Mouse (Mus musculus): Measurements from ENCODE around the gene Fbxl12.
"Not testable (repeated sequence)": the region's sequence is repeated elsewhere in the genome, so short reads cannot be mapped to it uniquely, and the experiment has no call there.

Fbxl12 gene

DNA sequence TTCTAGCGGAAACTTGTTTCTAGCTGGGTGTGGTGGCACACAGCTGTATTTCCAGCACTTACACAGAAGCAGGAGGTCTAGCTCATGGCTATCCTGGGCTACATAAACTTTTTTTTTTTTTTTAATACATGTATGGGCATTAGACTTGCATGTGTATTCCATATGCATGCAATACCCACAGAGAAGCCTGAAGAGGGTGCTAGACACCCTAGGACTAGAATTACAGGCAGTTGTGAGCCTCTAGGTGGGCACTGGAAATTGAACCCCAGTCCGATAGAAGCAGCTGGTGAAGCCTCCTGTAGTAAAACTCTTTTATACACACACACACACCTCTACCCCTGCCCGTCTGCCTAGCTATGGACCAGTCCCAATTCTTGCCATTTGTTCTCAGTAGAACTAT lies 9.3 kb upstream of the Fbxl12 start:
- intact Hi-C loops (cut with DNase I): no loop called here

DNA sequence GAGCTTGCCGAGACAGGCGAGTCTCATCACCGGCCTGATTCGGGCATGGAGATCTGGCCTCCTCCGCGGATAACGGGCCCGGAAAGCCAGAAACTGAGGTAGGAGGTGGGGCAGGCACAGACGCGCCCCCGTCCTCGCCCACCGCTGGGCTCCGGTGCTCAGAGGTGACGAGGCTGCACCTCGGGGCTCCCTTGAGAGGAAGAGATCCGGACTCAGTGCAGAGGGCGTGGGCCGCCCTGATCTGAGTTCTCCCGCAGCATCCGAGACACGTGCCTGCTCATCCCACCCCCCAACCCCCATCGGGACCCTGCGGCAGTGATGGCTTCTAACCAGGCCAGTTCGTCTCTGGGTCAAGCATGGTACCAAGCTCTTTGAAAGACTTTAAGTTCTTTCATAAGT lies 7.7 kb upstream of the Fbxl12 start:
- intact Hi-C loops (cut with DNase I): no loop called here

DNA sequence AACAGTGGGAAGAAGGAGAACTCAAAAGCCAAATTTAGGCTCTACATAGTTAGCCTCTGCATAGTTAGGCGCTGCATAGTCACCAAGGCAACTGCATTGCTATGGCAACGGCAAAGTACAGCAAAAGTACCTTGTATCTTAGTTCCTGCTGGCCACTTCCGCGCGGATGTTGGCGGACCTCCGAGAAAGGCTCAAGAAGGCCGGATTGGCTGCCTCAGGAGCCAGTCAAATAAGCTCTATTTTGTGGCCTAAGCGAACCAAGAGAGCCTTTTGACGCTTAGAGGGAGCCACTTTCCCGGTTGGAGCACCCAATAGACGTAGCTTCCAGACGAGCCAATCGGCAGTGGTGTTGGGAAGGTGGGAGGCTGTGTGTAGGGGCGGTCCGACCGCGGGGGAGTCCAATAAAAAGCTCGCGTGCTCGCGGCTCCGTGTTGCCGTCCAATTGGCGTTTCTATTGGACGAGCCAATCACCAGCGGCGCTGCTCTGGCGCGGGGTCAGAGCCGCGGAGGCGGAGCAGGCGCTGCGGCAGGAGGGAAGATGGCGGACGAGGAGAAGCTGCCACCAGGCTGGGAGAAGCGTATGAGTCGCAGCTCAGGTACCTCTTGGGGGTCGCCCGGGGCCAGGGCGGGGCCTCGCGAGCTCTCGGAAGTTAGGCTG lies 7.2 kb upstream of the Fbxl12 start, which contains the start of gene Pin1:
Gene Pin1 (plus strand): TSS at position 494 of the 658 bp plus-strand sequence.
- intact Hi-C loops (cut with DNase I): no loop called here

DNA sequence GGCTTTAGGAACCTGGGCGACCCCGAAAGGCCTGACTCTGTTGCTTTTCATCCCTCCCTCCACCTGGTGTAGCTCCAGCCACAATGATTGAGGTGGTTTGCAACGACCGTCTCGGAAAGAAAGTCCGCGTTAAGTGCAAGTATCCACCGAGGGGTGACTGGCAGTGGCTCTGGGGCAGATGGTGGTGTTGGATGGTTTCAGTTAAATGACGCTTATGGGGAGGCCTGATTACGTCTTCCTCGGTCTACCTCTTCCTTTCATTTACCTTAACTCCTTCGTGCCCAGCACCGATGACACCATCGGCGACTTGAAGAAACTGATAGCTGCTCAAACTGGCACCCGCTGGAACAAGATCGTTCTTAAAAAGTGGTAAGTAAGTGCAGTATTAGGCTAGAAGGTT lies 554 bp upstream of the Fbxl12 start:
- intact Hi-C loops (cut with DNase I): loop anchor here (10.0 kb wide), 1 partner anchor 180 kb away; the partner anchor contains the start of gene Zfp26

DNA sequence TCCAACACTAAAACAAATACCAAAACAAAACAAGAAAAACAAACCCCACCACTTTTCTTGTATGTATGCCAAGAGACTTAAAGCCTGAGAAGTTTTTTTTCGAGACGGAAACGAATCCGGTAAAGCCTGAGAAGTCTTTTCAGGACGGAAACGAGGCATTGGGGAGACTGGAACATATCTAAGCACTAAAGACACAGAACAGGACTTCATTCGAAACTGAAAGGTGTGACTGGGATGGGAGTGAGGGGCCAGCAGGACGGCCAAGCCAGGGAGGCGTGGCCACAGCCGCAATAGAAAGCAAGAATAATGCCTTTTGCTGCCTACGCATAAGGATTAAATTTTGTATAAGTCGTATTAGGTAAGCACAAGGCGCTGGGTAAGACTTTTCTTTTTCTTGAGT lies 786 bp downstream of the Fbxl12 start:
- intact Hi-C loops (cut with DNase I): loop anchor here (10.0 kb wide), 1 partner anchor 179 kb away; the partner anchor contains the start of gene Zfp26

DNA sequence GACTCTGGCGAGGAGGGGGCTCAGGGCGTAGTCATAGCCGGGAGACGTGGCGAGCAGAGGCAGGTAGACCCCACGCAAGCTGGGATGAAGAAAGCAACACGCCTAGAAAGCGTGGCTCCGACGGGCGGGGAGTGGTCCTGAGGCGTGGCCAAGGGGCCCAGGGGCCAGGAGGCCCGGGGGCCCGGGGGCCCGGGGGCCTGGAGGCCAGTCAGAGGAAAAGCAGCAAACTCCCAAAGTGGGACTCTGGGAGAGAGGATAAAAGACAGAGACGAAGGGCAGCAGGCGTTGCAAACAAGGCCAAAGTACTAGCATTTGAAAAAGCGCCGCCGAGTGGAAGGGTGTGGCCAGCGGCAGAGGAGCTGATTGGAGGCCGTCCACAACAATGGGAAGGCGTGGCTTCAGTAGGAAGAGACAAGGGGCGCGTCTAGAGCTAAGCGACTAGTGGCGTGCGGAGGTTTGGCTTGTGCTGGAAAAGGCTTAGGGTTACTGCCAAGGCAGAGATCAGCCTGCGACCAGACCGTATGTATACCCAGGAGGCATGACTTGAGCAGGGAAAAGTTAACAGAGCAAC lies 1.6 kb downstream of the Fbxl12 start:
- intact Hi-C loops (cut with DNase I): loop anchor here (10.0 kb wide), 1 partner anchor 178 kb away; the partner anchor contains the start of gene Zfp26

DNA sequence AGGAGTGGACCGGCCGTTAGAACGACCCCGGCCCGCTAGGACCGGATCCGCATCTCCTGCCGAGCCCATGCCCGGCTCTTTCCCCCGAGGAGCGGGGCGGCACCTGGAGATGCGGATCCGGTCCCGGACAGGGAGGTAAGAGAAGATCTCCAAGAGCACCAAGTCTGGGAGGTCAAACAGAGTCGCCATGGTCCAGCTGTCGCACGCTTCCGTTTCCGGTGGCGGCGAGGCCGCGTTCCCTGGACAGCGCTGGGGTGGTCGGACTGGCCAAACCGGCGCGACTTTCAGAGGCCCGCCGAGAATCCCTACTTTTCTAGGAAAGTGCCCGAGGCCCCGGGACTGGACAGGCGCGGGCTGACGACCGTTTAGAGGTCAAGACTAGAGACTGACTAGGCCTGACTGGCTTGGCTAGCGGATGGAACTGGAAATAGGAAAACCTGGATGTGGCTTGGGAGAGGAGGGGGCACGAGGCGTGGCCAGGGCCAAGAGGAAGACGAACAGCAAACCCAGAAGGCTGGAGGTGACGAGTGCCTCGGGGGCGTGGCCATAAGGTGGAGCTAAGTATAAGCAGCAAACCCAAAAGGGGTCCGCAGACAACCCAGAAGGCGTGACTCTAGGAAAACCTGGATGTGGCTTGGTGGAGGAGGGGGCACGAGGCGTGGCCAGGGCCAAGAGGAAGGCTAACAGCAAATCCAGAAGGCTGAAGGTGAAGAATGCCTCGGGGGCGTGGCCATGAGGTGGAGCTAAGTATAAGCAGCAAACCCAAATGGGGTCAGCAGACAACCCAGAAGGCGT lies 2.3 kb downstream of the Fbxl12 start, which contains the start of gene Ubl5:
Gene Ubl5 (plus strand): TSS at position 778 of the 795 bp plus-strand sequence.
- intact Hi-C loops (cut with DNase I): loop anchor here (10.0 kb wide), 1 partner anchor 177 kb away; the partner anchor contains the start of gene Zfp26

DNA sequence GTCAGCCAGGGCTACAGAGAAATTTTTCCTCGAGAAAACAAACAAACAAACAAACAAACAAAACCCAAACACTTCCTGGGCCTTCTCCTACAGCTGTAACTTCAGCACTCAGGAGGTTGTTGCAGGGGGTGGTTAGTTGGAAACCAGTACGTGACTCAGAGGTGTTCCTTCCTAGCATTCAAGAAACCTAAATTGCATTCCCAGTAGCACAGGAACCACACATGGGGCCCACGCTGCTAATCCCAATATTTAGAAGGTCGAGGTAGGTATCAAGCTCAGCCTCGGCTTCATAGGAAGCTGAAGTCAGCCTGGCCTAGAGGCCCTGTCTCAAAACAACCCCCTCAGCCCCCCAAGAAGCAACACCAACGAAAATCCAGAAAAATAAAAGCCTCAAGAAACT lies 3.1 kb downstream of the Fbxl12 start:
- intact Hi-C loops (cut with DNase I): loop anchor here (10.0 kb wide), 1 partner anchor 177 kb away; the partner anchor contains the start of gene Zfp26

DNA sequence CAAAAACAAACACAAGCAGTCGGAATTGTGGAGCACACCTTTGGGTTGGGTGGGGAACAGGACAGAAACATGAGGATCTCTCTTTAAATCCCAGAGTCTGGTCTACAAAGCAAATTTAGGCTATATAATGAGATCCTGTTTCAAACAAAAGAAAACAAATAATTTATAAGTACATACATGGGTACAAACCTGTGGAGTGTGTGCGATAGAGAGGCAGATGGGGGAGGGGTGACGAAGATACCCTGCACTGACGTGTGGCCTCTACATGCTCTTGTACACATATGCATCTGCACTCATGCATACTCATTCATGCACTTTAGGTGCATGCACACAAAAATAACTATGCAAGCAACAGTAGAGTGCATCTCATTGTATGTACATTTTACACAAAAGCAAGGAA lies 5.1 kb downstream of the Fbxl12 start:
- intact Hi-C loops (cut with DNase I): no loop called here

DNA sequence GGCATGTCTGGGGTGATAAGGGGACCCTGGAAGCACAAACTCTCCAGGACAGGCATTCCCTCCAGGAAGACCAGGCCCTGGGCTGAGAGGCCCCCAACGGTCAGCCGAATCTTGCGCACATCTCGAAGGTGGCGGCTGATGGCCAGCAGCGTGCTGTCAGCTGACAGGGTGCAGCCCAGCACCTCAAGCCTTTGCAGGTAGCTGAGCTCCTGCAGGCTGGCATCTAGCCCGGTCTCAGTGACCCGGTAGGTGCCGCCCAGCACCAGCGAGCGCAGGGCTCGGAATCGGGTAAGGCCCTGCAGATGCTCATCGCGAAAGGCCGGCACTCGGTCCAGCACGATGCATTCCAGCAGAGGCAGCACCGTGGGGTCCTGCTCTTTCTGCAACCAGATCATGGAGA lies 6.0 kb downstream of the Fbxl12 start:
- intact Hi-C loops (cut with DNase I): no loop called here

DNA sequence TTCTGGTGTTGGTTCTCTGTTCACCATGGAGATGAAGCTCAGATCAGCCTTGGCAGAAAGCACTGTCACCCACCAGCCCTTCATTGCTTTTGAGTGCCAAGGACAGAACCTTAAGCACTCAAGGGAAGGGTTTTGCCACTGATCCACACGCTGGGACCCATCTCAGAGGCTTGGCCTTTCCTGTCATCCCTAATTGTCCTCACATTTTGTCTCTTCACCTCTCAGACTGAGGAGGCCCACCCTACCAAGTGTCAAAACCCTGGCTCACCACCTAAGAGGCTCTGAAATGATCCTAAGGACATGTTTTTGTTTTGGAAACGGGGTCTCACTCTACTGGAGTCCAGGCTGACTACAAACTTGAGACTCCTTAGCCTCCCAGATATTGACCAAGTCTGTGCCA lies 7.8 kb downstream of the Fbxl12 start:
- intact Hi-C loops (cut with DNase I): no loop called here

DNA sequence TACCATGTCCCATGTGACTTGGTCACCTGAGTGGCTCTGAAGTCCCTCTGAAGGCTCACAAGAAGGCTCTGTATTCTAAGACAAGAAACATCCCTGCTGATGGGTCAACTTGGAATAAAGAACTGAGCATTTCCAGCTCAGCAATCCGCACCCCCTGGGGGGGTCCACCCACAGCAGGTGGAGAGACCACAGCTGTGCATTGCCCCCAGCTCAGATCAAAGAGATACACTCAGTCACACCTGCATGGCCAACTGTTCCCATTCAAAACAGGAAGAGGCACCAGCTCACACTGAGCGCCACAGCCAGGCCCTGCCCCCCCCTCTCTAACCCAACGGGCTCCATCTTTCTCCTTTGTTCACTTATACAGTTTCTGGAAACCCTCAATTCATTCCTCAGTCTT lies 8.3 kb downstream of the Fbxl12 start:
- intact Hi-C loops (cut with DNase I): no loop called here

DNA sequence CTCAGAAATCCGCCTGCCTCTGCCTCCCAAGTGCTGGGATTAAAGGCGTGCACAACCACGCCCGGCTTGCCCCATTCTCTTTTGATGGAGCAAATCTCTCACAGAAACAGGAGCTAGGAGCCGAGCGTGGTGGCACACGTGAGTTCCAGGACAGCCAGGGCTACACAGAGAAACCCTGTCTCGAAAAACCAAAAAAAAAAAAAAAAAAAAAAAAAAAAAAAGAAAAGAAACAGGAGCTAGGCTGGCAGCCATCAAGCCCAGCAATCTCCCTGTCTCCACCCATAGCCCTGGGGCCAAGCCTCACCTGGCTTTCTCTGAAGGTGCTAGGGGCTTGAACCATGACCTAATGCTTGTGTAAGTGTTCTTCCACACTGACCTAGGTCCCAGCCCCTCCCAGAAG lies 8.9 kb downstream of the Fbxl12 start:
- intact Hi-C loops (cut with DNase I): not testable (repeated sequence)

DNA sequence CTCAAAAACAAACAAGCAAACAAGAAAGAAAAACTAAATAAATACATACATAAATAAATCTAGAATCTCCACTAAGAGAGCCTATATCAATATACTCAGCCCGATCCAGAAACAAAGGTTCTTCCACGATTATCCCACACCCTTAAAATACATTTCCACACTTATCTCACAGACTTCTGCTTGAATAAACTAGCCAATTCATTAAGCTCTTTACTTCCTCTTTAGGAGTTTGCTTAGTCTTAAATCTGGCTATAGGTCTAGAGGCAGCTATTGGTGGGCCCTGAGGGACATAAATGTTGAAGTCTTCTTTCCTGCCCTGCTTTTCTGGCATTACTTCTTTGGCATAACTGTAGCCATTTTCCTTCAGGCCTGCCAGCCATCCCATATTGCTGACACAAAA lies 13.2 kb downstream of the Fbxl12 start:
- intact Hi-C loops (cut with DNase I): no loop called here

DNA sequence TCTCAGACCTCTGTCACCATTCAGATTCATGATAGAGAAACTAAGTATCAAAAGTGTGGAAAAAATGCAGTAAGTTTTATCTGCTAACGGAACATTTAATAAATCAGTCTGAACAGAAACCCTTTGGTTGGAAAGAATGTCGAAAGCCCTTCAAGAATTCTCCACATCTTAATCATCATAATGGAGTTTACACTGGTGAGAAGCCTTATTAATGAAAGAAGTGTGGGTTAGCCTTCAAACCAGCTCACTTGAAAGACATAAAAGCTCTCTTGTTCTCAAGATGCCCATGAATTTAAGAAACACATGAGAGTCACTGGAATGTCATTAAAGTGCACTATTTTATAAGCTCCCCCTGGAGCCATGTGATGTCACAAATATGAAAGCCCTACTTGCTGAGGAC lies 27.9 kb downstream of the Fbxl12 start:
- intact Hi-C loops (cut with DNase I): no loop called here

DNA sequence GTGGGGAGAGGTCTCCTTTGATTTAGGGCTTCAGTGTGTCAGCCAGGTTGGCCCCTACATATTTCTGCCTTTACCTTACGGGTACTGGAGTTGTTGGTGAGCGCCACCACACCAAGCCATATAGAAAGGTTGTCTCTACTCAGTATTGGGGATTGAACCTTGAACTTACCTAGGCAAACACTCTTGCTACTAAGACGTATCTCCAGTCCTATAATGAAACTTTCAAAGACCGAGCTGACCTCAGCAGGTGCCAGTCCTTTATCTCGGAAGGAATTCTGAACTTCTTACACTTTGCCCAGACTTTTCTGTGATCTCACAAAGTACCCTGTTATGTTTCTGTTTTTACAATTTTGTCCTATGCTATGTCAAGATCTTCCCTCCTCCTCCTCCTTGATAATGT lies 32.6 kb downstream of the Fbxl12 start:
- intact Hi-C loops (cut with DNase I): no loop called here

DNA sequence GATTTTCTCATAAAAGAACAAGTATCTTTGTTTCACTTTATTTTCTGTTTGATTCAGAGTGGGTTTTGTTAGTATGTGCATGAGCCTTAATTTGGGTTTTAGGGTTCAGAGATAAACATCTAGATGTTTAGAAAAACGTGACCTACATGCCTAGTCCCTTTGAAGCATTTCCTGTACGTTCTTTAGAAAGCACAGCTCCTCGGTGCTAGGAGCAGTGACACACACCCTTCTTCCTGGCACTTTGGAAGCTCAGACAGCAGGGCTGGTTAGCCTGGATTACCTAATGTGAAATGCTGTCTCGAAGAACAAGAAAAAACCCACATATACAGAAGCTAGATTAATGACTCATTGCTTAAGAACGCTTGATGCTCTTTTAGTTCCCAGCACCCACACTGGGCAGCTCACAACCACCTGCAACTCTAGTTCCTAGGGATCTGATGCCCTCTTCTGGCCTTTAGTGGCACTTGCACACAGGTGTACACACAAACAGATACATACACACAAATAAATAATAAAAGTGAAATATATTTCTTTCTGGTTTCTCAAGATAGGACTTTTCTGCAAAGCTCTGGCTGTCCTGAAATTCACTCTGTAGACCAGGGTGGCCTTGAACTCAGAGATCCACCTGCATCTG lies 34.6 kb downstream of the Fbxl12 start:
- intact Hi-C loops (cut with DNase I): no loop called here

DNA sequence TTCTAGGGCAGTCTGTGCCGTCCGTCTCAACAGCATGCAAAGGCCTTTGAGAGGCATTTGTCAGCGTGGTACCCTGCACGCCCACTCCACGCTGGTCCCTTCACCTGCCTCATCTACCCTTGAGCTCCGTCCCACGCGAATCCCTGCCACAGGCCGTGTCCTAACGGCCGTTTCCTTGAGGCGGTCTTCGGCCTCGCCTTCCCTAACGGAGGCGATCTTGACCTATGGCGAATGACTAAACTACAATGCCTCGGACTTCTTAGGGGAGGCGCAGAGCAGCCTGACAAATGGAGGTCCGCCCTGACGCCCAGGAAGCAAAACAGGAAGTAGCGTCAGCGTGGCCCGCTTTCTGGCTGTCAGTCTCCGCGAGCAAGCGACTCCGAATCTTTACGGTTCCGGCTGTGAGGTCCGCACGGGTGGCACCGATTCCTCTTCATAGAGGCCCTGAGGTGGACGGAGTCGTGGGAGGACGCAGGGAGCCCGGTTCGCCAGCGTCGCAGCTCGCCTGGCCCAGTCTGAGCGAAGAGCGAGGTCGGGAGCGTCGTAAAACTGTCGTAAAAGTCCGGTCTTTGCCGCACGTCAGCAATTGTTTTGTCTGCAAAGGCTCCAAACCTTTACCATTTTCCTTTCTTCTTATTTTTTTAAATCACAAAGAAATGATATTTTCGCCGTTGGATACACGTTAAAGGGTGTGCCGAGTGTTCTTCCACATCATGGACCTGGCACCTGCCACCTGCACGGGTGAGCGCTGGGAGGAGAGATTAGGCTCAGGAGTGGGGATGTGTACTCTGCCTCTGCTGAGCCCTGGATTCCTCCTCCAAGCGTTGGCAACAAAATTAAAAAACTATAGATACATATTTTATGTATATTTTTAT lies 37.2 kb downstream of the Fbxl12 start:
- intact Hi-C loops (cut with DNase I): no loop called here

DNA sequence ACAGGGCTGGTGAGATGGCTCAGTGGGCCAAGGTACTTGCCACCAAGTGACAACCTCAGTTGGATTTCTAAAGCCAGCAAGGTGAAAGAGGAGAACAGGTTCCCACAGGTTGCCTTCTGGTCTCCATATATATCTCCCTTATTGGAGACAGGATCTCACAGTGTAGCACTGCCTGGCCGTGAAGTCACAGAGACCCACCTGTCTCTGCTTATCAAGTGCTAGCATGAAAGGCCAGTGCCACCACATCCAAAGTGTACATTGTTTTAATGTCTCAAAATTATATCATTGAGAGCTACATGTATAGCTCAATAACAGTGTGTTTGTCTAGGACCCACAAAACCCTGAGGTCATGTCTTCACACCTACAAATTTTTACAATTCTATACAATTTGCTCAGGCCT lies 38.3 kb downstream of the Fbxl12 start:
- intact Hi-C loops (cut with DNase I): no loop called here

DNA sequence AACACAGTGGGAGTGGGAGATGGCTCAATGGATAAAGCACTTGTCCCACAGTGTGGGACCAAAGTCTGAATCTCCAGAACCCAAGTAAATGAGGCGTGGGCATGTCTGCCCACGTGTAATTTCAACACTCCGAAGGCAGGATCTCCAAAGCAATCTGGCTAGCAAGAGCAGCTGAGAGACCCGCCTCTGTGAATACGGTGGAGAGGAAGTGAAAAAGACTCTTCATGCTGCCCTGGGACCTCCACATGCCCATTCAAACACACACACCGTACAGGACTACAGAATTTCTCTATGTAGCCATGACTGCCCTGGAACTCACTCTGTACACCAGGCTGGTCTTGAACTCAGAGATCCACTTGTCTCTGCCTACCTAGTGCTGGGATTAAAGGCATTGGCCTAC lies 43.3 kb downstream of the Fbxl12 start:
- intact Hi-C loops (cut with DNase I): no loop called here
